Comparison of ENCODE assay signal across 14 mouse cellular contexts in the genomic region with DNA sequence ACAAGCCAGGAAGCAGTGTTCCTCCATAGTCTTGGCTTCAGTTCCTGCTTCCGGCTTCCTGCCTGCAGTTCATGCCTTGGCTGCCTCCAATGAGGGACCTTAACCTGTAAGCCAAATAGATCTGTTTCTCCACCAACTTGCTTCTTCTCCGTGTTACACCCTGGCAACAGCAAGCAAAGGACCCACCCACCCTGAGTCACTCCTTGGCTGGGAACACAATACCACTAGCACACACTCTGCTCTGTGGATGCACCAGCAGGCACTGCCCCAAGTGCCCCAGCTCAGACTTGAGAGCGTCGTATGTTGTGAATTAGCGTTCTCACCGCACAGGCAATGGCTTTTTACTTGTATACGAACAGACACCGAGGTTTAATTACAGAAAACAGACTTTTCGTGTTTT. TPM values are rescaled to one million over a fixed set of nuclear protein-coding genes. Genes with fewer than 3 reads are reported as not detected.
DNase-seq lines count a peak whose midpoint lies in the region; ATAC-seq lines count a peak whose summit lies in the region.
"Had no signal": no experiment of that assay in that cellular context is flagged by ENCODE, and none has a peak within 500 bp of the region (broad histone marks: within the 10 kb centered on the region; RNA-seq: fewer than 3 reads in every experiment).

No protein-coding gene starts in this region.

- H3K27ac ChIP-seq in forebrain, embryonic 12.5 days, result no peak overlapping the region
- no peak overlapping the region for H3K27ac ChIP-seq in kidney, embryonic 16.5 days (ENCODE audit: low read length)
- H3K27ac ChIP-seq: forebrain, embryonic 15.5 days; layer of hippocampus, adult 2 months; midbrain, embryonic 12.5 days had no signal

- 83% methylated on average over 9 of the region's 9 CpGs for WGBS in forebrain, embryonic 12.5 days
- 78% methylated on average over 9 of the region's 9 CpGs for WGBS in kidney, embryonic 16.5 days

- H3K4me2 ChIP-seq in forebrain, embryonic 12.5 days, result no peak overlapping the region
- H3K4me2 ChIP-seq in kidney, embryonic 16.5 days (replicated peaks; ENCODE audit: low read depth, low read length), result no peak overlapping the region
- H3K4me2 ChIP-seq: forebrain, embryonic 15.5 days; liver, embryonic 11.5 days; midbrain, embryonic 12.5 days had no signal

- no peak overlapping the region for H3K9ac ChIP-seq in forebrain, embryonic 12.5 days
- H3K9ac ChIP-seq in kidney, embryonic 16.5 days (replicated peaks; ENCODE audit: low read length), result no peak overlapping the region
- H3K9ac ChIP-seq: forebrain, embryonic 15.5 days; midbrain, embryonic 12.5 days had no signal

- peak; percentile 4 for DNase-seq in heart, postnatal 25 days (ENCODE audit: low spot score)
- DNase-seq in heart, adult 9 months (ENCODE audit: low spot score in 2 of 2), result no peak
- DNase-seq in urinary bladder, postnatal 36 days (ENCODE audit: low spot score in 2 of 2), result peak; percentile 13 to 17
- no peak for DNase-seq in urinary bladder, postnatal 10 days (ENCODE audit: low spot score)
- peak; percentile 28 for DNase-seq in gastrocnemius, postnatal 25 days
- DNase-seq in kidney, adult 11 months, result no peak
- DNase-seq: retina, postnatal 1 day had no signal

- no peaks in the 10 kb centered on the region for H3K27me3 ChIP-seq in forebrain, embryonic 12.5 days
- H3K27me3 ChIP-seq in kidney, embryonic 16.5 days (ENCODE audit: insufficient read depth, low read length), result no peaks in the 10 kb centered on the region
- H3K27me3 ChIP-seq: forebrain, embryonic 15.5 days; midbrain, embryonic 12.5 days had no signal

- intact Hi-C loops in heart, postnatal 25 days (cut with DNase I), result no loop called here

- H3K9me3 ChIP-seq in forebrain, embryonic 12.5 days, result no peaks in the 10 kb centered on the region
- no peaks in the 10 kb centered on the region for H3K9me3 ChIP-seq in kidney, embryonic 16.5 days (ENCODE audit: low read length)
- H3K9me3 ChIP-seq: forebrain, embryonic 15.5 days; midbrain, embryonic 12.5 days had no signal

- ATAC-seq in forebrain, embryonic 12.5 days (ENCODE audit: low FRiP score), result no peak
- ATAC-seq in kidney, embryonic 16.5 days (ENCODE audit: low FRiP score, low TSS enrichment), result no peak
- ATAC-seq: forebrain, embryonic 15.5 days; intestine, postnatal 0 days had no signal

- H3K4me1 ChIP-seq in forebrain, embryonic 12.5 days, result 0 out of 2 replicates have a peak, but pooled peaks cover 3% of the 10 kb centered on the region
- no peaks in the 10 kb centered on the region for H3K4me1 ChIP-seq in kidney, embryonic 16.5 days (ENCODE audit: insufficient read depth, low read length)
- H3K4me1 ChIP-seq: forebrain, embryonic 15.5 days; midbrain, embryonic 12.5 days had no signal

- no peaks in the 10 kb centered on the region for H3K36me3 ChIP-seq in forebrain, embryonic 12.5 days (replicated peaks)
- no peaks in the 10 kb centered on the region for H3K36me3 ChIP-seq in kidney, embryonic 16.5 days (ENCODE audit: insufficient read depth, low read length)
- H3K36me3 ChIP-seq: forebrain, embryonic 15.5 days; midbrain, embryonic 12.5 days had no signal

- H3K4me3 ChIP-seq in forebrain, embryonic 12.5 days (replicated peaks), result no peak overlapping the region
- no peak overlapping the region for H3K4me3 ChIP-seq in kidney, embryonic 16.5 days (ENCODE audit: low read length)
- H3K4me3 ChIP-seq: forebrain, embryonic 15.5 days; layer of hippocampus, adult 2 months; midbrain, embryonic 12.5 days had no signal

RNA-seq across cellular contexts. Expression of gene Mvk, which starts 57.2 kb away (rescaled TPM):
- 1 to 10 TPM; 9.2 to 9.7 TPM for total RNA-seq in heart, postnatal 25 days (2021)
- 1 to 10 TPM; 9.6 to 9.8 TPM for total RNA-seq in gastrocnemius, postnatal 25 days (2021)
- 50.3 and 52.0 TPM in 2 replicates for polyA plus RNA-seq in forebrain, embryonic 12.5 days (2016; fragmentation: Nextera tagmentation; extraction: Ambion mirVana)
- polyA plus RNA-seq in kidney, embryonic 16.5 days (2015; fragmentation: Nextera tagmentation; extraction: Ambion mirVana), result 37.2 and 39.5 TPM in 2 replicates

RNA-seq across cellular contexts. Expression of gene Mmab, which starts 57.4 kb away (rescaled TPM):
- total RNA-seq in heart, postnatal 25 days (2021), result 10 to 100 TPM; 15.8 to 17.0 TPM
- total RNA-seq in gastrocnemius, postnatal 25 days (2021), result 10 to 100 TPM in 1 of 2 experiments, 1 to 10 TPM in 1; 9.9 to 10.6 TPM
- 25.9 and 29.4 TPM in 2 replicates for polyA plus RNA-seq in forebrain, embryonic 12.5 days (2016; fragmentation: Nextera tagmentation; extraction: Ambion mirVana)
- 35.8 and 36.9 TPM in 2 replicates for polyA plus RNA-seq in kidney, embryonic 16.5 days (2015; fragmentation: Nextera tagmentation; extraction: Ambion mirVana)

Comparison
In these comparisons a context has a peak if more than half of its experiments do, and no peak if none do; other contexts are left out.
1. DNase-seq: peak in heart, postnatal 25 days (single experiment), urinary bladder, postnatal 36 days (2 of 2) and gastrocnemius, postnatal 25 days (single experiment); none in heart, adult 9 months (0 of 2), urinary bladder, postnatal 10 days (single experiment) and kidney, adult 11 months (single experiment).